Mouse (Mus musculus) heart, embryonic 12.5 days (tissue): ENCODE measurements around the gene Sbk3. TPM values are rescaled to one million over a fixed set of nuclear protein-coding genes. Genes with fewer than 3 reads are reported as not detected.

Experiments used
- ATAC-seq: fragments of 200-750 bp; cut with Nextera tagmentation; 2 replicates; pipeline ENCODE4 v1.8.0; 2017; ENCODE audit warnings: moderate TSS enrichment, moderate library complexity; ENCODE audit not compliant: insufficient number of reproducible peaks, low FRiP score
- H3K27ac ChIP-seq: fragments of 300-500 bp; sonication (generic); 2 replicates; pipeline ENCODE4 v1.5.1; 2016; ENCODE audit warnings: mild to moderate bottlenecking, moderate library complexity; ENCODE audit not compliant: poor library complexity, severe bottlenecking
- H3K27me3 ChIP-seq: fragments of 300-500 bp; sonication (generic); replicated peaks from 2 replicates; pipeline ENCODE4 v1.6.1; 2016; ENCODE audit warnings: mild to moderate bottlenecking, moderate library complexity
- H3K36me3 ChIP-seq: fragments of 300-500 bp; sonication (generic); 2 replicates; pipeline ENCODE4 v1.6.1; 2016; ENCODE audit warnings: mild to moderate bottlenecking, moderate library complexity
- H3K4me1 ChIP-seq: fragments of 300-500 bp; sonication (generic); replicated peaks from 2 replicates; pipeline ENCODE4 v1.6.1; 2016; ENCODE audit warnings: mild to moderate bottlenecking
- H3K4me2 ChIP-seq: fragments of 300-500 bp; sonication (generic); 2 replicates; pipeline ENCODE4 v1.6.1; 2016; ENCODE audit warnings: mild to moderate bottlenecking, moderate library complexity
- H3K4me3 ChIP-seq: fragments of 300-500 bp; sonication (generic); 2 replicates; pipeline ENCODE4 v1.5.1; 2016; ENCODE audit warnings: mild to moderate bottlenecking
- H3K9ac ChIP-seq: fragments of 300-500 bp; sonication (generic); 2 replicates; pipeline ENCODE4 v1.6.1; 2016; ENCODE audit warnings: mild to moderate bottlenecking, moderate library complexity
- H3K9me3 ChIP-seq: fragments of 300-500 bp; sonication (generic); replicated peaks from 2 replicates; pipeline ENCODE4 v1.6.1; 2016; ENCODE audit warnings: mild to moderate bottlenecking, moderate library complexity
- WGBS: fragments of 180-500 bp; shearing (Covaris S2); methylation state at CpG from one replicate; pipeline ENCODE4 v1.1.7; 2016; 5-methylcytosine and 5-hydroxymethylcytosine counted together
- polyA plus RNA-seq: library from polyadenylated mRNA; unstranded; fragments of >200 nt; fragmentation: Nextera tagmentation; extraction: Ambion mirVana; gene quantifications from 2 replicates; pipeline ENCODE4 v1.2.1, GENCODE M21; 2016

The Sbk3 gene
- polyA plus RNA-seq, 1 experiment from 2014 or later = 0.17 TPM

DNA sequence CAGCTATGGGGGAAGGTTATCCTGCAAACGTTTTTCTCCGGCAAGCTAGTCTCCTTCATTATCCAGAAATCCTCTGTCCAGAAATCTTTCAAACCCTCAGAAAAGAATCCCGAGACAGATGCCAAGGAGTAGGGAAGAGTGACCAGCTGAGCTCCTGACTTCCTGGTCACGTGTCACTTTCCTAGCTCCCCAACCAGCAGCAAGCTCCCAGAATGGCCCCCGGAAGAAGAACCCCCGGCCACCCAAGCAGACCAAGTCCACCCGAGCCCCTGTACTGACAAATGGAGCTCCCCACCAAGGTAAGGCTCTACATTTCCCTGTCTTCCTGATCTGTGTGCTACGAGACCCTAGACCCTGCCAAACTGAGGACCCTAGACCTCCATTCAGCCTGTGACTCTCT is 43.3 kb downstream of the Sbk3 start:
- Histone ChIP-seq H3K9ac (no peak overlapping the region), H3K27ac (no peak overlapping the region), H3K4me1 (peaks cover 42% of the 10 kb centered on the region), H3K36me3 (no peaks in the 10 kb centered on the region), H3K4me2 (no peak overlapping the region), H3K4me3 (no peak overlapping the region), H3K27me3 (peaks cover 5% of the 10 kb centered on the region; the same call in 1 of the 2 replicates), H3K9me3 (no peaks in the 10 kb centered on the region)
- WGBS = 59% methylated on average over 8 of the region's 8 CpGs
- no peak for ATAC-seq

DNA sequence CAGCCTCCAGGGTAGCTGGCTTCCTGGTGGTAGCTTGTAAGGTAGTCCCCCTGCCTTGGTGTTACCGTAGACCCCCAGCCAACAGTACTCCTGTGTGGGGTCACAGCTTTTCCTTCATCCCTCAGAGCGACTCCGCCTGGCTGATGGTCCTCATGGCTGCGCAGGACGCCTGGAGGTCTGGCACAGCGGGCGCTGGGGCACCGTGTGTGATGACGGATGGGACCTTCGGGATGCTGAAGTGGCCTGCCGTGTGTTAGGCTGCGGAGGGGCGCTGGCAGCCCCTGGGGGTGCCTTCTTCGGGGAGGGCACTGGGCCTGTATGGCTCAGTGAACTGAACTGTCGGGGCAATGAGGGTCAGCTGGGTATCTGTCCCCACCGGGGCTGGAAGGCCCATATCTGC is 44.1 kb downstream of the Sbk3 start:
- H3K27ac ChIP-seq = no peak overlapping the region
- no peak overlapping the region for H3K9ac ChIP-seq
- no peaks in the 10 kb centered on the region for H3K9me3 ChIP-seq
- no peaks in the 10 kb centered on the region for H3K36me3 ChIP-seq
- no peak overlapping the region for H3K4me3 ChIP-seq
- H3K27me3 ChIP-seq = peaks cover 5% of the 10 kb centered on the region; the same call in 1 of the 2 replicates
- no peak overlapping the region for H3K4me2 ChIP-seq
- no peak for ATAC-seq
- peaks cover 50% of the 10 kb centered on the region for H3K4me1 ChIP-seq
- 67% methylated on average over 16 of the region's 16 CpGs for WGBS

DNA sequence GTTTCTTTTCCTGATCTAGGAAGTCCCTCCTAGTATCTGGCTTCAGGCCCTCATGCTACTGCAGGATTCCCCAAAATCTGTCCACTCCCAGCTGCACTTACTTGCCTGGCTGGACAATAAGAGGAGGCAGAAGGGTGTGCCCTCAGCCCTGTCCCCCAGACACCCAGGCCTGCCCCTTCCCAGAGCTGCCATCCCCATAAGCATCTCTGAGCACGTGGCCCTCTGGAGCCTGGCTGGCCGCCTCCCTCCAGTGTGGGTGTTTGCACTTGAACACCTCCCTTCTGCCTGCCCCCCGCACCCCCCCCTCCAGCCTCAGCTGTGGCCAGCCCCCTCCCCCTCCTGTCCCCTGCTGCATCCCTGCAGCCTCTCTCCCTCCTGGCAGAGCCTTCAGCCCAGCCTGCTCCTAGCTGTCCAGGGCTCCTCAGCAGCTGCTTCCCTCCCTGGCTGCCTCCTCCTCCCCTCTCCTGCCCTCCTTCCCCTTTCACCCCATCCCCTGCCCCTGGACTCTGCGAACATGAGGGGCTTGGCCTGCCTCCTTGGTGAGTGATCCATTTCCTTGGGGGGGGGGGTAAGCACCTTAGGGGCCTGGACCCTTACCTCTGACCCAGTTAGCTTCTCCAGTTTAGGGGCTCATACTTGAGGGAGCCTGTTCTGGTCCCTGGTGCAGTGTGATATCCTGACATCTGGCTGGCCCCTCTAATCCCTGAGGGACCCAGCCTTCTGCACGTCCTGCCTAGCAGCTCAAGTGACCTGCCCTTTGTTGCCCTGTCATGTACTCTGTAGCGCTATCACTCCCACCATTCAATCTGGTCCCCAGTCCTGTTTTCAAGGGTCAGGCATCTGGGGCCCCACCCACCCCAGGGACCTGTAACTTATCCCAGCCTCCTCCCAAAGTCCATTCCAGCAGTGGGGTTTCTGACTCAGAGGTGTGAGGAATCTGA is 45.3 kb downstream of the Sbk3 start, which contains the start of gene Ssc5d:
Gene Ssc5d, plus strand, starts transcription at position 345 of the 941 bp plus-strand sequence.
- ATAC-seq = peak; percentile 20; the same call in 1 of the 2 replicates
- Histone ChIP-seq H3K4me1 (peaks cover 62% of the 10 kb centered on the region), H3K4me2 (peak within 1 kb of the TSS; percentile 87), H3K27me3 (peaks cover 5% of the 10 kb centered on the region; the same call in 1 of the 2 replicates), H3K36me3 (peaks cover 2% of the 10 kb centered on the region), H3K27ac (peak within 1 kb of the TSS; percentile 52), H3K4me3 (no peak within 1 kb of the TSS), H3K9me3 (no peaks in the 10 kb centered on the region), H3K9ac (peak within 1 kb of the TSS; percentile 50)
- 7% methylated on average over 5 of the region's 6 CpGs for WGBS

DNA sequence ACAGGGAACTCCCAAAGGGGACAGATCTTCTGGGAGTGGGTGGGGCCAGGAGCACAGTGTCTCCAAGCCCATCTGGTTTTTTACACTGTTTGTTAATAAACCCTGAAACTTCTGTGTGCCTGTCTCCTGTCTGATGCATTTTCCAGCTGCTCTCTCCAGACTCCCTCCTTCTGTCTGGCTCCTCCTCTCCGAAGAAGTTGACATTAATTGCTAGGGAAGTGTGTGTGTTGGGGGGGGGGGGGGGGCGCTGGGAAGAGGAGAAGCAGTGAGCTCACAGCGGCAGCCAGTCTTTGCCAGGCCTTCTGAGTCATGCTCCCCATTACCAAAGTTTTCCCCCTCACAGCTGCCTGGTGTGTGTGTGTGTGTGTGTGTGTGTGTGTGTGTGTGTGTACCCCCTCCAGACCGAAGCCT is 46.1 kb downstream of the Sbk3 start:
- Histone ChIP-seq H3K4me1 (peaks cover 63% of the 10 kb centered on the region), H3K4me2 (peak overlapping the region; percentile 87; the same call in 1 of the 2 replicates), H3K4me3 (no peak overlapping the region), H3K36me3 (peaks cover 10% of the 10 kb centered on the region), H3K27ac (peak overlapping the region; percentile 52), H3K9ac (peak overlapping the region; percentile 42), H3K9me3 (no peaks in the 10 kb centered on the region), H3K27me3 (peaks cover 5% of the 10 kb centered on the region; the same call in 1 of the 2 replicates)
- ATAC-seq = no peak; the same call in 1 of the 2 replicates
- 8% methylated on average over 4 of the region's 4 CpGs for WGBS

DNA sequence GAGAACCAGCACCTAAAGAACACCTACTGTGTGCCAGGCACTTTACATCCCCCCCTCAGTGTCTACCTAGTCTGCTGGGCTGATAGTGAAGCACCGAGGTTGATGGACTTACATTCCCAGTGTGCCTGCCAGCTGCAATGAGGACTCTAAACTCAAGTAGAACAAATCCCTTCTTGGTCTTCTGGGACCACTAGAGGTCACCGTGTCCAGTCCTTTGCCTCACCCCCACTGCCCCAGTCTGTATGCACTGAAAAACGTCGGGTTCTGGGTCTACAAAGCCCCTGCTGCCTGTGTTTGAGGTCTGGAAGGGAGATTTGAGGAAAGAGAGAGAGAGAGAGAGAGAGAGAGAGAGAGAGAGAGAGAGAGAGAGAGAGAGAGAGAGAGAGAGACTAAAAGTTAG is 46.5 kb downstream of the Sbk3 start:
- under 1% methylated on average over 4 of the region's 4 CpGs for WGBS
- Histone ChIP-seq H3K4me1 (peaks cover 63% of the 10 kb centered on the region), H3K27me3 (peaks cover 5% of the 10 kb centered on the region; the same call in 1 of the 2 replicates), H3K9me3 (no peaks in the 10 kb centered on the region), H3K4me3 (peak overlapping the region; percentile 38; the same call in 1 of the 2 replicates), H3K36me3 (peaks cover 14% of the 10 kb centered on the region), H3K27ac (peak overlapping the region; percentile 52), H3K4me2 (peak overlapping the region; percentile 87), H3K9ac (peak overlapping the region; percentile 63)
- ATAC-seq = no peak

DNA sequence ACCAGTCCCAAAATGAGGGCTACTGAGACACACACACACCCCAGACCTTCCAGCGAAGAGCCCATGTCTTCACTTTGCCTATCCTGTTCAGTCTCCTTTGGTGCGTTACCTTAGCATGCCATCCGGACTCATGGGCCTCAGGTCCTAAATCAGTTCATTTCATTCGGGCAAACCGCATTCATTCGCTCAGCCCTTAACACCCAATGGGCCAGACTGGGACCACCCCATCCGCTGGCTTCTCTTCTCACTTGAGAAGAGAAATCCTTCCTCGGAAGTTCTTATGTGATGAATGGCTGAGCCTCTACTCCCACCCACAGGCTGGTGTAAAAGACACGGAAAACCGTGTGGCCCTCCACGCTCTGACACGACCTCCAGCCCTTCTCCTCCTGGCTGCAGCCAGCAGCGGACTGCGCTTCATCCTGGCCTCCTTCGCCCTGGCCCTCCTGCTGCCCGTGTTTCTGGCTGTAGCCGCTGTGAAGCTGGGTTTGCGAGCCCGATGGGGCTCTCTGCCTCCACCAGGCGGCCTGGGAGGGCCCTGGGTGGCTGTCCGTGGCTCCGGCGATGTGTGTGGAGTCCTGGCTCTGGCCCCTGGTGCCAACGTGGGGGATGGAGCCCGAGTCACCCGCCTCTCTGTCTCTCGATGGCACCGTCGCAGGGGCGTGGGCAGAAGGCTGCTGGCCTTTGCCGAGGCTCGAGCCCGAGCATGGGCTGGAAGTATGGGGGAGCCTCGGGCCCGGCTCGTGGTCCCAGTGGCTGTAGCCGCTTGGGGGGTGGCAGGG is 47.2 kb downstream of the Sbk3 start:
- Histone ChIP-seq H3K27me3 (peaks cover 5% of the 10 kb centered on the region; the same call in 1 of the 2 replicates), H3K36me3 (peaks cover 21% of the 10 kb centered on the region), H3K4me3 (peak overlapping the region; percentile 38), H3K4me1 (peaks cover 63% of the 10 kb centered on the region), H3K27ac (peak overlapping the region; percentile 52), H3K9ac (peak overlapping the region; percentile 63), H3K4me2 (peak overlapping the region; percentile 87), H3K9me3 (no peaks in the 10 kb centered on the region)
- 5% methylated on average over 37 of the region's 37 CpGs for WGBS
- ATAC-seq = no peak

DNA sequence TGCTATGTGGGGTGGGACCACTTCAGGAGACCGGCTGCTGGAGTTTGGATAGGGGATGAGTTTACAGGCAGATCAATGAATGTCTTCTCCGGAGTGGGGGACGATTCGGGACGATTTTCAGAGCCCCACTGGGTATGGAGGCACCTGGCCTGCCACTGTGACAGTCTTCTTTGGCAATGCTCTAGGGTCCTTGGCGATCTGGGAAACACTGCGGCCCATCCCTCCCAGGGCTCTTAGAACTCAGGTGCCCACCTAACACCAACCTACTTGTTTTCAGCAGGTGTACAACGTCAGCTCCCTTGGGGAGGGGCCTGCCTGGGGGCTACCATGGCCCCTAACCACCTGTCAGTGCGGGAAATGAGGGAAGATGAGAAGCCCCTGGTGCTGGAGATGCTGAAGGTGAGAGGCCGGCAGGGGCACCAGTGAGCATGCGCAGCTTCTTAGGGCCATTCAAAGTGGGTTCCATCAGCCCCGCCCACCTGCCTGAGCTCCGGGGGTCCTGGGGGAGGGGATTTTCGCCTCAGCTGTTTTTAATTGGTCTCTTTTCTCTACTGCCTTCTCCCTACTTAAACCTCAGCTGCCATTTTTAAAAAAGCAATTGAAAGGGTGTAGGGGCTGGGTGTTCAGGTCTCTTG is 47.9 kb downstream of the Sbk3 start:
- peak overlapping the region; percentile 38 for H3K4me3 ChIP-seq
- H3K9ac ChIP-seq = peak overlapping the region; percentile 66
- ATAC-seq = no peak
- WGBS = 2% methylated on average over 14 of the region's 14 CpGs
- H3K27ac ChIP-seq = peak overlapping the region; percentile 39
- H3K4me2 ChIP-seq = peak overlapping the region; percentile 87
- H3K27me3 ChIP-seq = peaks cover 5% of the 10 kb centered on the region; the same call in 1 of the 2 replicates
- H3K4me1 ChIP-seq = peaks cover 63% of the 10 kb centered on the region
- no peaks in the 10 kb centered on the region for H3K9me3 ChIP-seq
- H3K36me3 ChIP-seq = peaks cover 29% of the 10 kb centered on the region

DNA sequence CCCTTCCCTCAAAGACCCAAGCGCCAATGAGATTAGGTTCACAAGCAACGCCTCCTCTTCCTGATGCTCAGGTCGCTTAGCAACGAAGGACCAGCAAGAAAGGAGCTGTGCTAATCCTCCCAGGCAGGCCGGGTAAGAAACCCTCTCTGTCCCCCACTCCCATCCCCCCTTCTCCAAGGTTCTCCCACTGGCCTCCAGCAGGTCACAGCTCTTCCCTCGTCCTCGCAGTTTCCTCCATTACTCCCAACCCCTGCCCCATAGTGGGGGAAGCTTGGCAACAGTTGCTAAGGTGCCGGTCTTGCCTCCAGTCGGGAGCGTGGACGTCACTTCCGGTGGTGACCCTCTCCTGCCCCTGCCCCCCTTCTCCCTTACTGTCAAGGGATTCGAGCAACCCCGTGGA is 48.5 kb downstream of the Sbk3 start:
- WGBS = under 1% methylated on average over 14 of the region's 14 CpGs
- H3K27ac ChIP-seq = peak overlapping the region; percentile 39; the same call in 1 of the 2 replicates
- ATAC-seq = peak; percentile 31; the same call in 1 of the 2 replicates
- H3K4me2 ChIP-seq = peak overlapping the region; percentile 87
- peaks cover 34% of the 10 kb centered on the region for H3K36me3 ChIP-seq
- H3K4me1 ChIP-seq = peaks cover 63% of the 10 kb centered on the region
- H3K9me3 ChIP-seq = no peaks in the 10 kb centered on the region
- H3K9ac ChIP-seq = peak overlapping the region; percentile 66
- peak overlapping the region; percentile 38 for H3K4me3 ChIP-seq
- peaks cover 5% of the 10 kb centered on the region; the same call in 1 of the 2 replicates for H3K27me3 ChIP-seq

DNA sequence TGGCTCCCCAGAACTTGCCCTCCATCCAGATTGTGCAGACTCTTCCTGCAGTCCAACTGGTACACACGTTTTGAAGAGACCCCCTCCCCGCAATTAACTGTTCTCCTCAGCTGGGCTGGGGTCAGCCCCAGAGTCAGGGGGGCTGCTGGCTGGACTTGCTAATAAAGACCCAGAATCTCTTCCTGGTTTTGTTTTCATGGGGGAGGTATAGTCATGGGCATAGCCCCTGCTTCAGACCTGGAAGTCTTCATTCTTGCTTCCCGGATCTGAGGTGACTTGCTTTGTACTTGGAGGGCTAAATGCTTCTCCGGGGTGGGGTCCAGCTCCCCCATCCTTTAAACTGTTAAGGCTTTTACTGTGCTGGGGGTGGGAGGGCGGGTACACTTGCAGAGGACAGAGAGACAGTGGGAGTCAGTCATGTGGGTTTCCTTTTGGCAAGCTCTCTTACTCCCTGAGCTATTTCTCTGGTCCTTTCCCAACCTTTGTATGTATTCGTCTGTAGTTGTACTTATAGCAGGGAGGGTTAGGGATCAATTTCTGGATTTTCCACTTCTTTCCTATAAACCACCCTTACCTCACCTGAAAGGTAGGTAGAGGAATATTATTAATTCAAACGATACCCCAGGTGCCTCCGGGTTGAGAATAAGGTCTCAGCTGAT is 49.0 kb downstream of the Sbk3 start, which contains the start of gene Nat14:
Gene Nat14, plus strand, starts transcription at position 205 of the 659 bp plus-strand sequence.
- H3K9me3 ChIP-seq = no peaks in the 10 kb centered on the region
- peaks cover 37% of the 10 kb centered on the region for H3K36me3 ChIP-seq
- H3K27me3 ChIP-seq = peaks cover 4% of the 10 kb centered on the region; the same call in 1 of the 2 replicates
- 32% methylated on average over 8 of the region's 8 CpGs for WGBS
- H3K27ac ChIP-seq = peak within 1 kb of the TSS; percentile 73
- H3K4me3 ChIP-seq = peak within 1 kb of the TSS; percentile 38
- H3K9ac ChIP-seq = peak within 1 kb of the TSS; percentile 66
- peaks cover 64% of the 10 kb centered on the region for H3K4me1 ChIP-seq
- no peak for ATAC-seq
- H3K4me2 ChIP-seq = peak within 1 kb of the TSS; percentile 87
